Mouse (Mus musculus) liver, adult 2 months (tissue): Measurements from ENCODE around the gene Hyal2.

Experiments used
- CTCF ChIP-seq: fragments of 200-500 bp; IDR thresholded peaks from 2 replicates; pipeline ENCODE4 v1.5.1; 2011; ENCODE audit warnings: low read depth, low read length, control low read depth
- POLR2A ChIP-seq: fragments of 200-500 bp; IDR thresholded peaks from 2 replicates; pipeline ENCODE4 v1.6.1; 2011; ENCODE audit warnings: low read length, control low read depth; ENCODE audit not compliant: insufficient read depth; ENCODE audit errors: extremely low read depth

- TF ChIP-seq POLR2A (no peak), CTCF (no peak)
These were observed 15.4 kb downstream of the Hyal2 start for GRCm38 (mm10) chr9:107583174-107583573.
